Mouse (Mus musculus) monocyte, adult 5-6 weeks (primary cell): Measurements from ENCODE around the gene Mnat1. TPM values are rescaled to one million over a fixed set of nuclear protein-coding genes. Genes with fewer than 3 reads are reported as not detected.
A peak's percentile ranks its signal among the peaks of the same experiment; 100 is the strongest.
"Not testable (repeated sequence)": the region's sequence is repeated elsewhere in the genome, so short reads cannot be mapped to it uniquely, and the experiment has no call there.

Experiments
- ATAC-seq: fragments of 153-309, 156-312 bp; replicated peaks from 2 replicates; pipeline ENCODE4 v1.8.0; 2017; ENCODE audit warnings: mild to moderate bottlenecking; ENCODE audit not compliant: low TSS enrichment, insufficient number of reproducible peaks, severe bottlenecking, poor library complexity, low FRiP score
- total RNA-seq: library from RNA; stranded (forward); fragments of 200-1000, 200-491, 200-594 nt; gene quantifications from 3 replicates; pipeline ENCODE4 v1.2.3, GENCODE M21; 2017

Gene Mnat1
- total RNA-seq: 13.7 to 16.9 TPM (median 14.6 TPM) in 3 replicates

GRCm38 (mm10) chr12:73123093-73124041 is at the start of gene Mnat1:
Mnat1 (plus strand) TSS chr12:73123717.
- ATAC-seq: peak; percentile 84

GRCm38 (mm10) chr12:73081828-73082227 is 41.7 kb upstream of the Mnat1 start:
- not testable (repeated sequence) for ATAC-seq

DNA sequence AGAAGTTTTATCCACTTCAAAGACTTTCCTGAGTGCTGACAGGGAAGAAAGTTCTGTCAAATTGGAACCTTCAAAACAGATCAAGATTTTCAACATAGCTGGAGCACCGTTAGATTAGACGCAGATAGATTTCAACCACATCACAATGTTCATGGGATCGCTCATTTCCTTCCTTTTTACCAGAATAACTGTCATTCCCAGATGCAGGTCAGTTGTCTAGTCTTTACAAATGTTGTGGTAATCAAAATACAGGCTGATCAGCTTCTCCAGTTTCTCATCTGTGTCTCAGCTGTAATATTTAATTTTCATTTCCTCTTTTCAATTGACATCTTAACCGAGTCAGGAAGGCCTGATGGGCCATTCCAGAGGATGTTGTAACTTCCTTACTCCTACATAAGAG is 39.7 kb upstream of the Mnat1 start:
- no peak for ATAC-seq

DNA sequence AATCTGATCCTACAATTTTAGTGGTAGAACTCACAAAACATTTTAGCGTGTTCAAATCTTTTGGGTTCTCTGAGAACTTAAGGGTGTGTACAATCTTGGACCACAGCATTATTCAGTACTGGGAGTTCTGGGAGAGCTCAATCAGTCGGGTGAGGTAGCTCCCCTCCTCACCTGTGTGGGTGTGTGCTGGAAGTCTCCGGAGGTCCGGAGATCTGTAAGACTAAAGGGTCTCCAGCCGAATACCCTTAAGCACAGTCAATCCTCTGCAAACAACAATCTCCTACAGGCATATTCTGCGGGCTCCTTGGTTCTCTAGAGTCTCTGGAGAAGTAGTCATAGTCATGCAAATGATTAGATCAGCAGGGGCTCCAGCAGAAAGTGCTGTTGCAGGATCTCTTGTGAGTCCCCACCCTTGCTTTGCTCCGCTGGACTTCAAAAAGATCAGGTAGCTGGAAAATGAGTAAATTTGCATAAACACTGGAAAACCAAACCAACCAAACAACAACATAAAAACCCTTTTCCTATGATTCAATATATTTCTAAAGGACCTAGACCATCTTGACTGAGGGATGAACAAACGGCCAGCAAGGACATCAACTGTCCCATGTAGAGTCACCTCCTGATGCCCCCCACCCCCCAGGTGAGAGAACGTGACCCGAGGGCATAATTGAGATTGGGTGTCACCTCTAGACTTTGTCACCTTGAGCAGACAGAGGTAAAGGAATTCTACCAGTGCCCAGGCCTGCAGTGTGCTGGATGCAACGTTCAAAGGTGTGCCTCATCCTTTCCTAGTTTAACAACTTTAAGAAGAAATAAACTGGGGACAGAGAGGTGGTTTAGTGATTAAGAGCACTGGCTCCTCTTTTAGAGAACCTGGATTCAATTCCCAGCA is 37.5 kb upstream of the Mnat1 start:
- no peak for ATAC-seq

DNA sequence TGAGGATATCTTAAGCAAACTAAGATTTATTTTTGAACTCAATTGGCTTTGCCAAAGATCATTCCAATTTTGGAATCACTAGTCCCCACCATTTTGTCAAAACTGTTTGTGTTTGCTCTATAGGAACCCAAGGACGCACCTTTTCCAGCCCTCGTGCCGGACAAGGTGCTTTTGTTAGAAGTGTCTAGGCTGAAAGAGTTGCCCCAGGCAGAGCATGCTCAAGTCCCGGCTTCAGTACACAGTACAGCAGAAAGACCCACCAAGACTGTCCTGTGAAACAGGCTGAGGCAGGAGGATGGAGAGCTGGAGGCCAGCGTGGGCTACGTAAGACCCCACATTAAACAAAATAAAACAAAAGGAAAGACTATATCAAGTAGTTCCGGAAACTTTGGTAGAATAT is 36.4 kb upstream of the Mnat1 start:
- no peak for ATAC-seq

- no peak for ATAC-seq
These were observed 35.0 kb upstream of the Mnat1 start for GRCm38 (mm10) chr12:73088500-73088899.

GRCm38 (mm10) chr12:73088911-73089310 is 34.6 kb upstream of the Mnat1 start:
- ATAC-seq: no peak

- ATAC-seq: no peak
These were observed 32.7 kb upstream of the Mnat1 start for GRCm38 (mm10) chr12:73090672-73091335.

- no peak for ATAC-seq
These were observed 29.3 kb upstream of the Mnat1 start for GRCm38 (mm10) chr12:73094189-73094588.

DNA sequence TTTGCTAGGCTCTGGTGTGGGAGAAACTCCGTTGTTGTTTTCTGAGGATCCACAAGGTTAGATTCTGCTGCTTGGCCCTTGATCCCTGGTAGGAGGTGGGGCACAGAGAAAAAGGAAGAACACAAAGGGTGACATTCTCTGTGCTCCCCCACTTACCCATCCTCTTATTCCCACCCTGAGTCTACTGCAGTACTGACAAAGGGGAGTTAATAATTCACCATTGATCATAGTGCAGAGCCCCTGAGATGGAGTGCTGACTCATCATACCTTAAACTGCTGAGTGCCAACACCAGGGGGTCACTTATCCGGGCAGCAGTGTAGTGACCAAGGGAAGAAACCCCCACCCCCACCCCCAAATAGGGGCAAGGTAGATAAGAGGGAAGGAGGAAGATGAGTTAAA is 28.9 kb upstream of the Mnat1 start:
- no peak for ATAC-seq

DNA sequence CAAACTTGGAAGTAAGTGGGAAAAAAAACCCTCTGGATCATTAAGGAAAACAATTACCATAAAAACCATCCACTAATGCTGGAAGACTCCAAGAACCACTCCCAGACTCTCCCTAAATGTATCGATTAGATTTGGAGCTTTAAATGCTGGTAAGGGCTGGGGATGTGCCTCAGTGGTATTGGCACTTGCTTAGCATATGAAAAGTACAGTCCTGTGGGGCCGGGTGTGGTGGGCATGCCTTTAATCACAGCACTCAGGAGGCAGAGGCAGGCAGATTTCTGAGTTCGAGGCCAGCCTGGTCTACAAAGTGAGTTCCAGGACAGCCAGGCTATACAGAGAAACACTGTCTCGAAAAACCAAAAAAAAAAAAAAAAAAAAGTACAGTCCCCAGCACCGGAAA is 27.3 kb upstream of the Mnat1 start:
- ATAC-seq: not testable (repeated sequence)

DNA sequence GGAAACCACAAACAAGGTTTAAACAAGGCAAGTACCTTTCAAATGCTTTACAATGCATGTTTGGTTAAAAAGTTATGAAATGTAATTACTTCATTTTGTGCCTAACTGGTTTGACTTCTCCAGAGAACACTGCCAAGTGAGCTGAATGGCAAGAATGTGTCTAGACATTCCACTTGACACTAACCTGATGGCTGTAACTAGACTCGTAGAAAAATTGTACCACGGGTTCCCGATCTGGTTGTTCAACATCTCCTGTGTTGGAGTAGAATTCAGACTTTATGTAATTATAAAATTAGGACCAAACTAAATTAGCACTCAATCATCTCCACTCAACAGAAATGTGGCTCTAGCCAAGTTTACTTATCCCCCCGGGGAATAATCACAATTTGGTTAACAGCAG is 24.9 kb upstream of the Mnat1 start:
- ATAC-seq: no peak

DNA sequence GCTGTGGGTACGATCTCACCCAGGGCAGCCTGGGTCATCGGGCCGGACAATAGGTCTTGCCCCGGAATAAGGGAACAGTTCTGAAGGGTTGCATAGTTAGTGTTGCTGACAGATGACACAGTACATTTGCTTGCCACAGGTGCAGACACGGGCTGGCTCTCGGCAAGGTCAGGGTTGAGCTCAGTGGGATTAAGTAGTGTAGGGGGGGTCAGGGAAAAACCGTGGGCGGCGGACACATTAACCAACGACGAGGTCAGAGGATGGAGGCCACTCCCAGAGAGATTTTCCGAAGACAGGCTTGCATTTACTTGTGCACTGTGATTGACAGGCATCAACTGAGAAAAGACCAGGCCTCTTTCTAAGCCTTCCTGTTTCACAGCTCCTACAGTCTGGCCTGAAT is 19.8 kb upstream of the Mnat1 start:
- ATAC-seq: no peak

DNA sequence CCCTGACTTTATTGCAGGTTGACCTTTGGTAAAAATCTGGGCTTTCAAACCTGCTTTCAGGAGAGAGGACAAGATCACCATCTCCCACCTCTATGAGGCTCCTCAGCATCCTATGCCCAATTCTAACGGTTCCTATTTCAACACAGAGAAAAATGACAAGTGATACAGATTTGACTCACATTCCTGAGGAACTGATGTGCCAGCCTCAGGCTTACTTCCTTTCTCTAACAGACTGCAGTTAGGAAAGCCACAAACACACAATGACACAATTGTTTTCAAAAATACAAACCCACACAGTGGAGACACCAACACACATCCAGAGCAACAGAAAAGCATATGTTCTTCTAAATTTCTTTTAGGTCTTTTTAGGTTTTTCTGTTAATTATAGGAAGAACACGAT is 15.7 kb upstream of the Mnat1 start:
- no peak for ATAC-seq

DNA sequence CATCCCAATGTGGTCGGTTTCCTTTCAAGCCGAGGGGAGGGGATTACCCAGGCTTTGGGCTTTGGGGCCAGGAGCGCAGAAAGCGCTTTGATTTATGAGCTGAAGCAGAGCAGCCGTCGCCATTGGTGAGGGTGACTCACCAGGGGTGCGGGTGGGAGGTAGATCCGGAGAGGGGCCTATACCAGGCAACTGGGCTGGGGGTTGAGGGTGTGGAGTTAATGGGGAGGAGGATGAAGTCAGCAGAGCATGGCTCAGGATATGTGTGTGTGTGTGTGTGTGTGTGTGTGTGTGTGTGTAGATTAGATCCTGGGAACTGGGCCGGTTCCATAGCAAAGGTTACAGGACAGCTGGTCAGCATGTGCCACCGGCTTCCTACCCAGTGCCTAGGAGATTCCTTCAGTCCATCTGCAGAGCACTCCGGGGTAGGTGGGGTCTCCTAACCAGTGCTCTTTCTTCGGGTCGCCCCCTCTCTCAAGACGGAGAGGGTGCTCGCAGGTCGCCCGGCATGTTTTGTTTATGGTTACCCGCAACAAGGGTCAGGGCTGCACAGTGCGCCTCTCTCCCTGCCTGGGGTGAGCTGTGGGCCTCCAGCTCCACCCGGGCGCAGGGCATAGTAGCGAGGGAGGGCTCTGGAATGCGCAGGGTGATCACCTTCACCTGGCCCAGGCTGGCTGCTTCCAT is 12.9 kb upstream of the Mnat1 start:
- no peak for ATAC-seq

- ATAC-seq: no peak
These were observed 11.8 kb upstream of the Mnat1 start for GRCm38 (mm10) chr12:73111561-73112325.

- ATAC-seq: no peak
These were observed 11.0 kb upstream of the Mnat1 start for GRCm38 (mm10) chr12:73112326-73113087.
